Mouse (Mus musculus): ENCODE data around the gene Dyrk1b.

GRCm38 (mm10) chr7:28203207-28204108 lies 24.2 kb downstream of the Dyrk1b start:
- TF ChIP-seq CTCF (IDR thresholded peaks at IDR 0.05) (no peak), EP300 (IDR thresholded peaks at IDR 0.05) (no peak)

Measured in lung, postnatal 0 days (tissue).